Mouse (Mus musculus) neural tube, embryonic 14.5 days (tissue): ENCODE measurements around the gene Aak1. TPM values are rescaled to one million over a fixed set of nuclear protein-coding genes. Genes with fewer than 3 reads are reported as not detected.

Source experiments
- ATAC-seq: fragments of 200-750 bp; cut with Nextera tagmentation; 2 replicates; pipeline ENCODE4 v1.8.0; 2017; ENCODE audit warnings: low read depth, mild to moderate bottlenecking, moderate TSS enrichment, moderate library complexity
- H3K27ac ChIP-seq: fragments of 300-500 bp; sonication (generic); 2 replicates; pipeline ENCODE4 v1.5.1; 2014; ENCODE audit warnings: low read depth, mild to moderate bottlenecking, control low read depth, low read length, moderate library complexity, mixed read lengths
- H3K27me3 ChIP-seq: fragments of 300-500 bp; sonication (generic); 2 replicates; pipeline ENCODE4 v1.6.1; 2014; ENCODE audit warnings: low read length; ENCODE audit not compliant: control insufficient read depth, insufficient read depth
- H3K36me3 ChIP-seq: fragments of 300-500 bp; sonication (generic); 2 replicates; pipeline ENCODE4 v1.6.1; 2014; ENCODE audit warnings: low read length, mixed read lengths; ENCODE audit not compliant: control insufficient read depth, insufficient read depth
- H3K4me1 ChIP-seq: fragments of 300-500 bp; sonication (generic); 2 replicates; pipeline ENCODE4 v1.6.1; 2014; ENCODE audit warnings: low read length; ENCODE audit not compliant: control insufficient read depth, insufficient read depth
- H3K4me2 ChIP-seq: fragments of 300-500 bp; sonication (generic); 2 replicates; pipeline ENCODE4 v1.6.1; 2014; ENCODE audit warnings: mild to moderate bottlenecking, low read depth, low read length, control low read depth
- H3K4me3 ChIP-seq: fragments of 300-500 bp; sonication (generic); 2 replicates; pipeline ENCODE4 v1.5.1; 2014; ENCODE audit warnings: low read depth, low read length, control low read depth, mixed read lengths
- H3K9ac ChIP-seq: fragments of 300-500 bp; sonication (generic); replicated peaks from 2 replicates; pipeline ENCODE4 v1.6.1; 2014; ENCODE audit warnings: low read depth, mild to moderate bottlenecking, control low read depth, low read length, mixed read lengths
- H3K9me3 ChIP-seq: fragments of 300-500 bp; sonication (generic); 2 replicates; pipeline ENCODE4 v1.6.1; 2016; ENCODE audit warnings: low read length; ENCODE audit not compliant: control insufficient read depth
- WGBS: fragments of 180-500 bp; shearing (Covaris S2); extraction: QIAGEN DNeasy Blood & Tissue Kit; methylation state at CpG from one replicate; pipeline ENCODE4 v1.1.7; 2014; 5-methylcytosine and 5-hydroxymethylcytosine counted together
- polyA plus RNA-seq: library from polyadenylated mRNA; unstranded; fragments of >200 nt; fragmentation: Nextera tagmentation; extraction: Ambion mirVana; gene quantifications from 2 replicates; pipeline ENCODE4 v1.2.1, GENCODE M21; 2014

The Aak1 gene
- polyA plus RNA-seq, 1 experiment from 2014 or later = 53.6 TPM

DNA sequence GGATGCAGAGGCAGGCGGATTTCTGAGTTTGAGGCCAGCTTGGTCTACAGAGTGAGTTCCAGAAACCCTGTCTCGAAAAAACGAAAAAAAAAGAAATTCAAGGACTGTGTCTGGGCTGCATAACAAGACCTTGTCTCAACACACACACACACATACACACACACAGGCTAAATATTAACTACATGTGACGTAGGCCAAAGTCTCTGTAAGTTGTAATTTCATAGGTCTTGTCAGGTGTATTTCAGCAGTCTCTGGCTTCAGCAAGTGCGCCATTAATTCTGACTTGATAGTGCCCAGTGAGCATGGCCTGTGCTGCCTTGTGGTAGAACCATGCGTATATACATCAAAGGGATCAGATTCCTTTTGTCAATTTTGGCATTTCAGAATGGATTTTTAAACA lies 152.7 kb downstream of the Aak1 start:
- no peak overlapping the region for H3K4me3 ChIP-seq
- no peak for ATAC-seq

DNA sequence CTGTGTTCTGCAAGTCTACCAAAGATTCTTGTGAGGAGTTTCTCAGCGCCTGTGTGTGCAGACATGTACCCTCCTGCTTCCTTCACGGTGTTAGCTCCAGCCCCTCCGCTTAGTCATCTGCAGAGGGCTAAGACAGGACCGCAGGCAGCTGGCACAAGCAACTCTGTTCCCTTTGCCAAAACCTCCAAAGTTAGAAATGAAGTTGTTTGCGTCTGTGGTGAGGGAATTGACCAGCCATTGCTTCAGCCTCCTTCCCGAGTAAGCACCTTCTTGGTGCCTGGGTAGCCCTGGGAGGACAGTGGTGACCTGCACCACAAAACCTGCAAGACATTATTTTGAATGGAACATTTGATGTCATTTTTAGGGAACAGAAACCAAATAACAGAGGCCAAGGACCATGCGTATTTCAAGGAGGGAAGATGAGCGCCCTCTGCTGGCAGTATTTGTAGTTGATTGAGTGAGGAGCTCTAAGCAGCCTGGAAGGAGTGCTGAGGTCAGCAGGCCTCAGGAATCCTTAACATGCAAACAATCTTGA lies 153.3 kb downstream of the Aak1 start:
- Histone ChIP-seq H3K27me3 (no peaks in the 10 kb centered on the region), H3K9me3 (no peaks in the 10 kb centered on the region), H3K4me2 (no peak overlapping the region), H3K4me3 (no peak overlapping the region), H3K9ac (no peak overlapping the region), H3K27ac (no peak overlapping the region), H3K36me3 (0 out of 2 replicates have a peak, but pooled peaks cover under 1% of the 10 kb centered on the region), H3K4me1 (no peaks in the 10 kb centered on the region)
- no peak for ATAC-seq
- WGBS = 53% methylated on average over 8 of the region's 8 CpGs

More for the DNA sequence above, 152.7 kb downstream of the Aak1 start:
- 93% methylated on average over 6 of the region's 6 CpGs for WGBS
- Histone ChIP-seq H3K27ac (no peak overlapping the region), H3K4me1 (no peaks in the 10 kb centered on the region), H3K9ac (no peak overlapping the region), H3K36me3 (peaks cover 6% of the 10 kb centered on the region; the same call in 1 of the 2 replicates), H3K4me2 (no peak overlapping the region), H3K27me3 (no peaks in the 10 kb centered on the region), H3K9me3 (no peaks in the 10 kb centered on the region)

DNA sequence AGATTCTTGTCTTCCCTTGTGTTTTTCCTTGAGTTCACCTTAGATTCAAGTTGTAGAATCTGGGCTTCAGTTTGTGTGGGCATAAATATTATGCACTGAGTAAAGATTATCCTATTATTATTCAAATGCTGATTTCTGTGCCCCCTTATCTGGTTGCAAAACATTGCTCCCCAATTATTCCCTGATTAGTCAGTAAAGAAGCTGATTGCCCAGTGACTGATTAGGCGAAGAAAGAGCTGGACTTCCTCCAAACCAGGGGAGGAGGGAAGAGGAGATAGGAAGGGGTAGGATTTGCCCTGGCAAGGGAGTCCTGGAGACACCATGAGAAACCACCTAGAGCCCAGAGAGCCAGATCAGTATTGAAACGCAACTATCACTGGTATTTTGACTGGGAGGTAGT lies 154.8 kb downstream of the Aak1 start:
- H3K4me1 ChIP-seq = no peaks in the 10 kb centered on the region
- no peak overlapping the region for H3K9ac ChIP-seq
- no peaks in the 10 kb centered on the region for H3K36me3 ChIP-seq
- H3K9me3 ChIP-seq = no peaks in the 10 kb centered on the region
- H3K4me2 ChIP-seq = no peak overlapping the region
- no peak overlapping the region for H3K4me3 ChIP-seq
- WGBS = 76% methylated on average over 2 of the region's 2 CpGs
- no peaks in the 10 kb centered on the region for H3K27me3 ChIP-seq
- H3K27ac ChIP-seq = no peak overlapping the region
- ATAC-seq = no peak

DNA sequence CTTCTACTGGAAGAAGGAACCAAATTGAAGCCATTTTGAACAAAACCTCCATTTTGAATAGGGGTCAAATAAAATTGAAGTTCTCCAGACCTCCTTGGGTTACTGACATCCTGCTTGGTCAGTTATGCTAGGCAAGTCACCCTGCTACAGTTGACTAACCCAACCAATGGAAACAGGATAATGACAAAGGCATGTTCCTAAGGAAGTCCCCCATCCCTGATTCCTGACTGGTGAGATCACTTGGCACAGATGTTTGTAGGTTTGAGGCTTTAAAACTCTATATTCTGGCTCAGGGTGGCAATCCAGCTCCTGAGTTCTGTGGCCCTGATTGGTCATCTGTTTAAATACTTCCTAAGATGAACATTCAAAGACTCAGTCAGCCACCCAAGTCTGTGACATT lies 156.3 kb downstream of the Aak1 start:
- Histone ChIP-seq H3K4me3 (no peak overlapping the region), H3K27me3 (no peaks in the 10 kb centered on the region), H3K4me1 (peaks cover 3% of the 10 kb centered on the region; the same call in 1 of the 2 replicates), H3K9ac (no peak overlapping the region), H3K9me3 (no peaks in the 10 kb centered on the region), H3K36me3 (no peaks in the 10 kb centered on the region), H3K4me2 (no peak overlapping the region), H3K27ac (no peak overlapping the region)
- ATAC-seq = no peak

DNA sequence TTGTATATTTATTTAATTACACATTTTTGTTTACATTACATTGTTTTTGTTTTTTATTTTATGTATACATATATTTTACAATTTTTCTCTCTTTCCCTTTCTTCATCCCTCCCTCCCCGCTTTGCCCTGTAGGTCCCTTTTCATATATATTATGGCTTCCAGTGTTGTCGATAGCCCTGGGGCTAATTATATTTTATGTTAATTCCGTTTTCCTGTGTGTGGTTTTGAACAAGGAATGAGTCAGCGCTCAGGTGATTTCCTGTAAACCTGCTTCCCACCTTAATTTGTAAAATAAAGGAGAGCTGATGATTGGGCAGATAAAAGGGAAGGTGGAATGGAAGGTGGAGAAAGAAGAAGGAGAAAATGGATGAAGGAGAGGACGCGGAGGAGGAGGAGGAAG lies 159.6 kb downstream of the Aak1 start, which contains the start of gene Nfu1:
Nfu1 (plus strand) TSS at position 350 of the 400 bp plus-strand sequence.
- Histone ChIP-seq H3K4me3 (peak within 1 kb of the TSS; percentile 93), H3K9me3 (no peaks in the 10 kb centered on the region), H3K4me2 (peak within 1 kb of the TSS; percentile 64), H3K4me1 (peaks cover 5% of the 10 kb centered on the region; the same call in 1 of the 2 replicates), H3K9ac (peak within 1 kb of the TSS; percentile 93), H3K27ac (peak within 1 kb of the TSS; percentile 82), H3K27me3 (no peaks in the 10 kb centered on the region), H3K36me3 (0 out of 2 replicates have a peak, but pooled peaks cover 6% of the 10 kb centered on the region)
- ATAC-seq = no peak
- 76% methylated on average over 6 of the region's 6 CpGs for WGBS

DNA sequence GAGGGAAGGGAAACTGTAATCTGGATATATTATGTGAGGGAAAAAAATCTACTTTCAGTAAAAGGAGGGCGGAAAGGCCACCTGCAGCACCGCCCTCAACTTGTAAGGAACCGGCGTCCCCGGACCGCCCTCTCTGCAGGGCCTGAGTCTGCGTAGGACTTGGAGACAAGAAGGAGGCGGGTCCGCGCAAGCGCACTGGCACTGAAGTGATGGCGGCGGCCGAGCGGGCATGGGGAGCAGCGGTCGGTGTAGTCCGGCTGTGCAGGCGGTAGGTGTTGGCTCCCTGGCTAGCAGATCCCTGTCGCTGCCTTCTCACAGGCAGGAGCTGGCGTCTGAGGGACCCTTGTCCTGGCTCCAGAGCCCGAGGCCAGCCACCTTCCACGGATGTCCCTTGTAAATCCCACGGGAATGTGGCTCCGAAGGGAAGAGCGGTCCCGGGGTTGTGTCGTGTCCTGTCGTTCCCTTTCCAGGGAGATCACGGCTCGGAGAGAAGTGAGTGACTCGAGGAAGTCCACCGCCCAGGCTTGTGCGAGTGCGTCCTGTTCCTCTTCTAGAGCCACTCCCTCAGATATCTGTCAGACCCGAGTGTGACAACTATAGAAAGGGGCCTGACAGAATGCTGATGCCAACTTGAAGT lies 160.5 kb downstream of the Aak1 start:
- under 1% methylated on average over 36 of the region's 36 CpGs for WGBS

DNA sequence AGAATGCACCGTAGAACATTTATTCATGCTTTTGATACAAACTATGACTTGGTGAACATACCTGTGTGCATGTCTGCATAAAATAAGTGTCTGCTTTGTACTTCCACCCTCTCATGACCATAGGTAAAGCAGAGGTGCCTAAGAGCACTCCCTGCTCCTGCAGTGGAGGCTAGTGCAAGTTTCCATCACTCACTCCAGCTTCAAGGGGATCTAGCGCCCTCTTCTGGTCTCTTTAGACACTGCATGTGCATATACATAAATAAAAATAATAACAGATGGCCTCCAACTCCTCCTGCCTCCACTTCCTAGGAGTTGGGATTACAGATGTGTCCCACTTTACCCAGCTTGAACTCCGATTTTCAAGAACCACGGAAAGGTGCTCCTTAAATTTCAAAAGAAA lies 167.6 kb downstream of the Aak1 start:
- Histone ChIP-seq H3K4me3 (no peak overlapping the region), H3K4me1 (no peaks in the 10 kb centered on the region), H3K27ac (no peak overlapping the region), H3K9ac (no peak overlapping the region), H3K27me3 (no peaks in the 10 kb centered on the region), H3K4me2 (no peak overlapping the region), H3K9me3 (no peaks in the 10 kb centered on the region), H3K36me3 (peaks cover 47% of the 10 kb centered on the region)
- 66% methylated on average over 4 of the region's 4 CpGs for WGBS
- no peak for ATAC-seq

More for the DNA sequence above, 160.5 kb downstream of the Aak1 start:
- H3K9me3 ChIP-seq = no peaks in the 10 kb centered on the region
- H3K4me3 ChIP-seq = peak overlapping the region; percentile 93
- peak overlapping the region; percentile 82 for H3K27ac ChIP-seq
- peak overlapping the region; percentile 64 for H3K4me2 ChIP-seq
- H3K9ac ChIP-seq = peak overlapping the region; percentile 93
- no peaks in the 10 kb centered on the region for H3K27me3 ChIP-seq
- ATAC-seq = peak; percentile 96
- 0 out of 2 replicates have a peak, but pooled peaks cover 6% of the 10 kb centered on the region for H3K36me3 ChIP-seq
- H3K4me1 ChIP-seq = peaks cover 5% of the 10 kb centered on the region; the same call in 1 of the 2 replicates

DNA sequence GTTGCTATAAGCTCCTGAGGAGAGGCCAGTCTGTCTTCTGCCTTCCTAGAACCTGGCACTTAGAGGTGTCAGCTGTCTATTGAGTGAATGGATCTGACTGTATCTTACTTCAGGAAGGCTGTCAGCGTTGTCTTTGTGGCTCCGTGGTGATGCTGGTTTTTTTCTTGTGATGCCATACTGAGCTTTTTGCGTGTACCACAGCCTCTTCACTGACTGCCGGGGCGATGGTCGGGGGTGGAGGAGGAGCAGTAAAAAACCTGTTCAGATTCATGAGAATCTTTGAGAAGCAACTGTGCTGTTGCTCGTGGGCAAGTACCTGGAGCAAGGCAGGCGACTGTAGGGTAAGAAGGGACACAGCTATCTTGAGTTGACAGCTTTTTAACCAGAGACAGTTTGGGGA lies 169.6 kb downstream of the Aak1 start:
- H3K4me3 ChIP-seq = no peak overlapping the region
- H3K4me1 ChIP-seq = no peaks in the 10 kb centered on the region
- peaks cover 49% of the 10 kb centered on the region for H3K36me3 ChIP-seq
- no peaks in the 10 kb centered on the region for H3K27me3 ChIP-seq
- no peak overlapping the region for H3K27ac ChIP-seq
- H3K9ac ChIP-seq = no peak overlapping the region
- WGBS = 90% methylated on average over 8 of the region's 8 CpGs
- no peak for ATAC-seq
- H3K9me3 ChIP-seq = no peaks in the 10 kb centered on the region
- H3K4me2 ChIP-seq = no peak overlapping the region

DNA sequence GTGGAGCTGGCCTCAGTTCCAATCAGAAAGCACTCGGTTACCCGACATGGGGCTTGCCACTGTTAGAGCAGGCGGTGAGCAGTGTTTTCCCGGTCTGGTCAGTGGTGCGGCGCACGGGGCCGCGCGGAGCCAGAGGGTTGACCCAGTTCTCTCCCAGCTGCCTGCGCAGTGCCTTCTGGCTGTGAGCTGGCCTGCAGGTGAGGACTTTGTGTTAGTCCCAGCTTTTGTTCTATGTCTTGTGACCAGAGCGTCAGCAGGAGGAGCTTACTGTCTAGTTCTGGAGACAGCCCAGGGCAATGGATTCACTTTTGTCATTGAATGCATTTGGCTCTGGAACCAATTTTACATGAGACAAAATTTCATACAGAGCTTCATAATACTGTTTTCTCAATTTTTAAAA lies 172.5 kb downstream of the Aak1 start:
- Histone ChIP-seq H3K27me3 (no peaks in the 10 kb centered on the region), H3K36me3 (peaks cover 58% of the 10 kb centered on the region), H3K9me3 (no peaks in the 10 kb centered on the region), H3K4me1 (no peaks in the 10 kb centered on the region), H3K4me3 (no peak overlapping the region), H3K9ac (no peak overlapping the region), H3K4me2 (no peak overlapping the region), H3K27ac (no peak overlapping the region)
- no peak for ATAC-seq
- WGBS = 95% methylated on average over 12 of the region's 12 CpGs
